Comparison of ENCODE assay signal across 23 mouse cellular contexts in the genomic region with DNA sequence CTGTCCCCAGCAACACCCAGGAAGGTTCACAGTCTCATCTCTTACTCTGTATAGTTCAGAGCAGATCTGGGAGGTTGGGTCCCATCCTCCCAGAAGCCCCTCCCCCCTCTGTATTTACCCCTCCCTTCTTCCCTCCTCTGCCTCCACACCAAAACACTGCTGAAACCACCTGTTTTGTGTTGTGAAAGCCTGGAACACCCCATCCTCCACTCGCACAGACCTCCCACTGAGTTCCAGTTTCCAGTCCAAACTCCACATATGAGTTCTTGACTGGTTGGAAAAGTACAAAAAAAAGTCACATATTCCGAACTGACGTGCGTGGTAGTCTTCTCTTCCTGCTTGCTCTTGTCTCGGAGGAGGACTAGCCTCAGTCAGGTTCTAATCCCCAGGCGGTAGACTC. TPM values are rescaled to one million over a fixed set of nuclear protein-coding genes. Genes with fewer than 3 reads are reported as not detected.
DNase-seq lines count a peak whose midpoint lies in the region; ATAC-seq and TF ChIP-seq lines count a peak whose summit lies in the region.
"Had no signal": no experiment of that assay in that cellular context is flagged by ENCODE, and none has a peak within 500 bp of the region (broad histone marks: within the 10 kb centered on the region; RNA-seq: fewer than 3 reads in every experiment).

No protein-coding gene starts in this region.

- H3K4me1 ChIP-seq in stomach, embryonic 15.5 days = peaks cover 34% of the 10 kb centered on the region
- no peaks in the 10 kb centered on the region; the same call in 1 of the 2 replicates for H3K4me1 ChIP-seq in stomach, postnatal 0 days (replicated peaks; ENCODE audit: control insufficient read depth, insufficient read depth)
- peaks cover 9% of the 10 kb centered on the region for H3K4me1 ChIP-seq in forebrain, embryonic 15.5 days

- H3K4me3 ChIP-seq in stomach, embryonic 15.5 days (replicated peaks) = no peak overlapping the region
- no peak overlapping the region for H3K4me3 ChIP-seq in stomach, postnatal 0 days (ENCODE audit: low read depth, low read length)
- no peak overlapping the region for H3K4me3 ChIP-seq in forebrain, embryonic 15.5 days
- H3K4me3 ChIP-seq: neural tube, embryonic 13.5 days had no signal

- no peaks in the 10 kb centered on the region for H3K9me3 ChIP-seq in stomach, embryonic 15.5 days
- H3K9me3 ChIP-seq in stomach, postnatal 0 days (ENCODE audit: control insufficient read depth, low read length) = no peaks in the 10 kb centered on the region
- no peaks in the 10 kb centered on the region for H3K9me3 ChIP-seq in forebrain, embryonic 15.5 days
- H3K9me3 ChIP-seq: neural tube, embryonic 13.5 days had no signal

- ATAC-seq in stomach, embryonic 15.5 days (ENCODE audit: insufficient read depth, low FRiP score, low read depth) = no peak
- ATAC-seq in stomach, postnatal 0 days (ENCODE audit: low FRiP score, low TSS enrichment) = no peak
- ATAC-seq in cerebellum, adult (ENCODE audit: insufficient number of reproducible peaks, low FRiP score, low TSS enrichment) = no peak
- ATAC-seq in forebrain, embryonic 15.5 days (replicated peaks) = no peak
- ATAC-seq: hindbrain, embryonic 16.5 days had no signal

- no peaks in the 10 kb centered on the region for H3K36me3 ChIP-seq in stomach, embryonic 15.5 days
- H3K36me3 ChIP-seq in stomach, postnatal 0 days (ENCODE audit: control insufficient read depth, insufficient read depth, low read length) = no peaks in the 10 kb centered on the region
- no peaks in the 10 kb centered on the region for H3K36me3 ChIP-seq in forebrain, embryonic 15.5 days
- H3K36me3 ChIP-seq: neural tube, embryonic 13.5 days had no signal

- no peak for TF ChIP-seq EP300 in stomach, postnatal 0 days (optimal IDR thresholded peaks at IDR 0.05)

- H3K4me2 ChIP-seq in stomach, embryonic 15.5 days = no peak overlapping the region
- H3K4me2 ChIP-seq in stomach, postnatal 0 days (replicated peaks; ENCODE audit: low read depth) = no peak overlapping the region
- no peak overlapping the region for H3K4me2 ChIP-seq in forebrain, embryonic 15.5 days (replicated peaks)
- H3K4me2 ChIP-seq: heart, embryonic 11.5 days; midbrain, embryonic 11.5 days; neural tube, embryonic 13.5 days had no signal

- peaks cover 9% of the 10 kb centered on the region for H3K27me3 ChIP-seq in stomach, embryonic 15.5 days (replicated peaks)
- no peaks in the 10 kb centered on the region for H3K27me3 ChIP-seq in stomach, postnatal 0 days (ENCODE audit: control insufficient read depth, insufficient read depth, low read length)
- H3K27me3 ChIP-seq in forebrain, embryonic 15.5 days = peaks cover 49% of the 10 kb centered on the region

- no peak overlapping the region for H3K9ac ChIP-seq in stomach, embryonic 15.5 days
- H3K9ac ChIP-seq in stomach, postnatal 0 days (ENCODE audit: low read length) = no peak overlapping the region
- no peak overlapping the region for H3K9ac ChIP-seq in forebrain, embryonic 15.5 days (replicated peaks)
- H3K9ac ChIP-seq: neural tube, embryonic 13.5 days had no signal

- WGBS in stomach, embryonic 15.5 days = 51% methylated on average over 6 of the region's 6 CpGs
- WGBS in stomach, postnatal 0 days = 40% methylated on average over 6 of the region's 6 CpGs
- WGBS in forebrain, embryonic 15.5 days = 71% methylated on average over 6 of the region's 6 CpGs

- peak overlapping the region; percentile 31; the same call in 1 of the 2 replicates for H3K27ac ChIP-seq in stomach, embryonic 15.5 days
- H3K27ac ChIP-seq in stomach, postnatal 0 days (replicated peaks) = no peak overlapping the region
- H3K27ac ChIP-seq in forebrain, embryonic 15.5 days (replicated peaks) = no peak overlapping the region
- H3K27ac ChIP-seq: neural tube, embryonic 13.5 days had no signal

- DNase-seq in stomach, postnatal 0 days (ENCODE audit: low spot score) = no peak
- DNase-seq in kidney, adult 11 months = peak; percentile 30
- peak; percentile 42 for DNase-seq in kidney, postnatal 10 days
- DNase-seq in layer of hippocampus, postnatal 10 days (ENCODE audit: low spot score in 2 of 2) = no peak
- no peak for DNase-seq in yolk sac, embryonic 10.5 days (ENCODE audit: low spot score)
- DNase-seq: adrenal gland, postnatal 10 days; cerebellum, adult 18-20 months; lung, adult 2 months; lung, postnatal 36 days; right cerebral cortex, postnatal 25 days; thymus, postnatal 4 days had no signal

- no peak for TF ChIP-seq CTCF in stomach, postnatal 0 days (IDR thresholded peaks at IDR 0.05; ENCODE audit: low read depth)

RNA-seq across cellular contexts. Expression of gene Tmem174, which starts 45.8 kb away (rescaled TPM):
- not detected in 2 replicates for polyA plus RNA-seq in stomach, embryonic 15.5 days (2015; fragmentation: Nextera tagmentation; extraction: Ambion mirVana)
- not detected in 2 replicates for polyA plus RNA-seq in stomach, postnatal 0 days (2015; fragmentation: Nextera tagmentation; extraction: Ambion mirVana)
- polyA plus RNA-seq in forebrain, embryonic 15.5 days (2015; fragmentation: Nextera tagmentation; extraction: Ambion mirVana) = not detected in 2 replicates
- total RNA-seq in layer of hippocampus, postnatal 10 days (2021) = not detected
- total RNA-seq: adrenal gland, postnatal 10 days; common myeloid progenitor, adult 5-6 weeks; gastrocnemius, postnatal 4 days; heart, postnatal 25 days had no signal
- polyA plus RNA-seq: forebrain, embryonic 11.5 days; limb, embryonic 14.5 days; lung, adult 2 months; midbrain, embryonic 11.5 days; neural tube, embryonic 13.5 days had no signal

Comparison
In these comparisons a context has a peak if more than half of its experiments do, and no peak if none do; other contexts are left out.
1. DNase-seq: peak in kidney, adult 11 months (single experiment) and kidney, postnatal 10 days (single experiment); none in stomach, postnatal 0 days (single experiment), layer of hippocampus, postnatal 10 days (0 of 2) and yolk sac, embryonic 10.5 days (single experiment).